Mouse (Mus musculus) liver, embryonic 14.5 days (tissue): ENCODE data around the gene Sipa1l3. TPM values are rescaled to one million over a fixed set of nuclear protein-coding genes. Genes with fewer than 3 reads are reported as not detected.

Source experiments
- ATAC-seq: fragments of 200-750 bp; cut with Nextera tagmentation; 2 replicates; pipeline ENCODE4 v1.8.0; 2017; ENCODE audit warnings: moderate number of reproducible peaks, mild to moderate bottlenecking, moderate library complexity; ENCODE audit not compliant: insufficient read depth
- DNase-seq, 3 experiments: peaks; one replicate each; pipeline ENCODE4 v3.0.0-alpha.2; 2012 to 2013; ENCODE audit warnings: low read depth in 3 of 3, low spot score in 3 of 3
- H3K27ac ChIP-seq: fragments of 300-500 bp; sonication (generic); 2 replicates; pipeline ENCODE4 v1.5.1; 2014; ENCODE audit warnings: moderate library complexity, mild to moderate bottlenecking, control low read depth, inconsistent platforms
- H3K27me3 ChIP-seq: fragments of 300-500 bp; sonication (generic); 2 replicates; pipeline ENCODE4 v1.6.1; 2014; ENCODE audit warnings: mild to moderate bottlenecking, low read length, moderate library complexity; ENCODE audit not compliant: control insufficient read depth, insufficient read depth
- H3K36me3 ChIP-seq: fragments of 300-500 bp; sonication (generic); replicated peaks from 2 replicates; pipeline ENCODE4 v1.6.1; 2014; ENCODE audit warnings: low read depth; ENCODE audit not compliant: control insufficient read depth, insufficient read depth
- H3K4me1 ChIP-seq, 2 experiments: fragments of 200-500 bp in 1 of 2; fragments of 300-500 bp in 1 of 2; sonication (generic) in 1 of 2; replicated peaks; 2 replicates each; pipeline ENCODE4 v1.6.1; 2012 to 2014; ENCODE audit warnings: antibody characterized with exemption in 1 of 2, inconsistent platforms in 1 of 2, low read length in 1 of 2; ENCODE audit not compliant: control insufficient read depth in 2 of 2, insufficient read depth in 2 of 2
- H3K4me2 ChIP-seq: fragments of 300-500 bp; sonication (generic); 2 replicates; pipeline ENCODE4 v1.6.1; 2014; ENCODE audit warnings: low read depth, mild to moderate bottlenecking, control low read depth, moderate library complexity
- H3K4me3 ChIP-seq, 2 experiments: fragments of 200-500 bp in 1 of 2; fragments of 300-500 bp in 1 of 2; sonication (generic) in 1 of 2; 2 replicates each; pipeline ENCODE4 v1.5.1; 2012 to 2014; ENCODE audit warnings: low read depth in 2 of 2, low read length in 2 of 2, mild to moderate bottlenecking in 2 of 2, control low read depth in 1 of 2, inconsistent platforms in 1 of 2, moderate library complexity in 1 of 2; ENCODE audit not compliant: insufficient read depth in 1 of 2
- H3K9ac ChIP-seq: fragments of 300-500 bp; sonication (generic); replicated peaks from 2 replicates; pipeline ENCODE4 v1.6.1; 2014; ENCODE audit warnings: mild to moderate bottlenecking, control low read depth, moderate library complexity
- H3K9me3 ChIP-seq: fragments of 300-500 bp; sonication (generic); 2 replicates; pipeline ENCODE4 v1.6.1; 2016; ENCODE audit warnings: low read length, mixed read lengths; ENCODE audit not compliant: control insufficient read depth
- CTCF ChIP-seq: IDR thresholded peaks from 2 replicates; pipeline ENCODE4 v1.5.1; 2016; ENCODE audit warnings: antibody characterized with exemption, low read depth, control low read depth
- EP300 ChIP-seq: IDR thresholded peaks from 2 replicates; pipeline ENCODE4 v1.6.1; 2016; ENCODE audit warnings: antibody characterized with exemption, low read depth
- WGBS: fragments of 180-500 bp; shearing (Covaris S2); extraction: QIAGEN DNeasy Blood & Tissue Kit; methylation state at CpG from one replicate; pipeline ENCODE4 v1.1.7; 2014; ENCODE audit not compliant: insufficient replicate concordance; 5-methylcytosine and 5-hydroxymethylcytosine counted together
- polyA plus RNA-seq, 2 experiments: library from polyadenylated mRNA; depleted of rRNA in 1 of 2; stranded (reverse) in 1 of 2; unstranded in 1 of 2; fragments of >200 nt; fragmentation: Nextera tagmentation in 1 of 2; extraction: Ambion mirVana in 1 of 2; gene quantifications; 2 replicates each; pipeline versions ENCODE4 v1.2.1 to v1.2.3; 2012 to 2014

Gene Sipa1l3
- polyA plus RNA-seq, 2 experiments, result 1.8 to 4.9 TPM

DNA sequence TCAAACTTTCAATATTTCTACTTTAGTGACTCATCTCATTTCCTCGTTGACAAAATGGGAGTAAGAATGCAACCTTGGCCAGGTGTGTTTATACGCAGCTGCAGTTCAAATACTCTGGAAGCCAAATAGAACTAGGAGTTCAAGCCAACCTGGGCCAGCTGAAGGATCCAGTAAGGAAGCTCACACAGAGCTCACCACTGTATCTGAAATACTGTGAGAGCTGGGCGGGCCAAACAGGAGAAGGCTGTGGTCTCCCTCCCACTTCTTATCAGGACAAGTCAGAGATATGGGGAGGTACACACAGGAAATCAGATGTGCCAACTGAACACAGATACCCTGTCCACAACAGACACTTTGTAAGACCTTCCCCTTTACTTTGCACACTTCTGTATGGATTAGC lies 125.6 kb downstream of the Sipa1l3 start:
- peak in 1 of 3 experiments; percentile 9 for DNase-seq
- ATAC-seq, result peak; percentile 55; the same call in 1 of the 2 replicates
- no peaks in the 10 kb centered on the region for H3K27me3 ChIP-seq
- TF ChIP-seq CTCF (no peak), EP300 (peak; percentile 32; the same call in 1 of the 2 replicates)
- no peak overlapping the region for H3K4me3 ChIP-seq
- H3K27ac ChIP-seq, result no peak overlapping the region
- 36% methylated on average over 3 of the region's 3 CpGs for WGBS
- H3K4me2 ChIP-seq, result no peak overlapping the region
- peaks cover 0 to 8% of the 10 kb centered on the region in 2 experiments; a peak in 2 of 4 replicates for H3K4me1 ChIP-seq
- no peaks in the 10 kb centered on the region for H3K9me3 ChIP-seq
- no peaks in the 10 kb centered on the region for H3K36me3 ChIP-seq
- H3K9ac ChIP-seq, result no peak overlapping the region

DNA sequence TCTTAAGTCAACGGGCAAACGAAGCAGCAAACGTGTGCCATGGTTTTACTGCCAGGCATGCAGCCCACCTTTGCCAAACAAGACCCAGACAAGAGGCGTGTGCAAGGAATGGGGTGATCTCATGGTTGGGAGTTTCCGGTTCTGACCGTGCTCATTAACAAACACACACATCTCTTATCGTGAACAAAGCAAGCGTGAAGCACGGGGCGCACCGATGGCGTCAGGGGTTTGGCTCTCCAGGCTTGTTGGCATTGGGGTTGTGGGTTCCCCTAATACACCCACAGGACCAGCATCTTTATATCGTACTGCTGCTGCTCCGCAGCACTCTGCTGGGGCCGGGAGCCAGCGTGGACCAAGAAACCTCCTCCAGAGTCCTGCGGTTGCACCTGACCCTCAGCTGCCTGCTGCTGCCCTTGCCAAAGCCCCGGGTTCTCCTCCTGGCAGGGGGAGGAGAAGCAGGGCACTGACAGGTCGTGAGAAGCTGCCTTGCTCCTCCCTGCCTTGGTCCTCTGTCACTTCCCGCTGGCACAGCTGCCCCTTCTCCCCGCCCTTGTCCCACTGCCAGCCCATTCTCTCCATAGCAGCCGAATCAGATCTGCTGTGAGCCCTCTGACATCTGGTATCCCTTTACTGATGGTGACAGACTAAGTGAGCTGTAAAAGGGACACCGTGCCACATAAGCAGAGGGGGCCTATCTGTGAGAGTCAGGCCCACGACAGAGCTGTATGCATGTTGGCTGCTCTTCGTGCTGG lies 126.5 kb downstream of the Sipa1l3 start:
- no peak for DNase-seq

DNA sequence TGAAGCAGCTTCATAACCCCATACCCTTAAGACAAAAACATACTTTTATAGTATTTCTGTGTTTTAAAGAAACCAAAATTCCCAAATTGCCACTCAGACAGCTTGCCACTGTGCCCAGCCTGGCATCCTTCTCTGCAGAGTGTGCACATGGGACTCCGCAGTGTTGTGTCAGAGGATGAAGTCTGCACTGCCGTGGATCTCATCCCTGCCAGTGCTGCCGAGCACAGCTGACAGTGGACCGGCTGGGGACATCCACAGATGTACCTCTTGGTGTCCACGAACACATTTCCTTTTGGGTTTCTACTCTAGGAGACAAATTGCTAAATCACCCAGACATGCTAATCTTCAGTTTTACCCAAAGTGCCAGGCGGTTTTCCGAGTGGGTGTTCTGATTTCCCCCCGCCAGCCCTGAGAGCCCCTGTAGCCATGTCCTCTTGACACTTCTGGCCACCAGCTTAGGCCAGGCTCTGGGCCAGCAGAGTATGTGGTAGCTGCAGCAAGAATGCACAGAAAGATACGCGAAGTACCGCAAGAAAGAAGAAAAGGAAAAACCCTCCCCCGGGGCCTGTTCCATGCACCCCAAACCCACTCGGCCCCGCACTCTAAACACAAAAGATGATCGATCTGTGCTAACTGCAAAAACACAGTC lies 127.2 kb downstream of the Sipa1l3 start:
- Histone ChIP-seq H3K36me3 (no peaks in the 10 kb centered on the region), H3K27ac (no peak overlapping the region), H3K9ac (no peak overlapping the region), H3K4me1 (peaks cover 0 to 8% of the 10 kb centered on the region in 2 experiments; a peak in 2 of 4 replicates), H3K9me3 (no peaks in the 10 kb centered on the region), H3K4me3 (no peak overlapping the region), H3K4me2 (no peak overlapping the region), H3K27me3 (no peaks in the 10 kb centered on the region)
- no peak for TF ChIP-seq CTCF
- no peak for TF ChIP-seq EP300
- DNase-seq (no peak), ATAC-seq (no peak)
- 81% methylated on average over 15 of the region's 15 CpGs for WGBS

More for the DNA sequence above, 126.5 kb downstream of the Sipa1l3 start:
- no peaks in the 10 kb centered on the region for H3K9me3 ChIP-seq
- no peak overlapping the region for H3K9ac ChIP-seq
- no peak overlapping the region for H3K4me2 ChIP-seq
- 62% methylated on average over 25 of the region's 25 CpGs for WGBS
- TF ChIP-seq CTCF (no peak), EP300 (no peak)
- no peaks in the 10 kb centered on the region for H3K27me3 ChIP-seq
- peaks cover 0 to 8% of the 10 kb centered on the region in 2 experiments; a peak in 2 of 4 replicates for H3K4me1 ChIP-seq
- no peak overlapping the region for H3K4me3 ChIP-seq
- no peaks in the 10 kb centered on the region for H3K36me3 ChIP-seq
- ATAC-seq, result no peak
- no peak overlapping the region for H3K27ac ChIP-seq

DNA sequence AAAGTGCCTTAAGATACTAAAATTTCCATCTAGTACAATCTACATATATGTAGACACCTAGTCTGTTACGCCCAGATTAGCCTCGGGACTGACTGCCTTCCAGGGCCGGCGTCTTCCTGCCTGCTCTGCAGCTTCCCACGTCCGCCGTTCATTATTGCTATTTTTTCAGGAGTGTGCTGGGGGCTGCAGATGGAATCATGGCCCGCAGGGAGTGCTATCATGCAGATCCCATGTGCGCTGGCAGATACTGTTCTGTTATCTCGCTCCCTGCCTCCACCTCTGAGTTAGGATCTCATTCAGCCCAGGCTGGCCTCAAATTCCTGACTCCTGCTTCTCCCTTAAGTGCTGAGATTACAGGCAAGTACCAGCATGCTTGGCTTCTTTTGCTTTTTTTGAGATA lies 128.2 kb downstream of the Sipa1l3 start:
- no peak for ATAC-seq

DNA sequence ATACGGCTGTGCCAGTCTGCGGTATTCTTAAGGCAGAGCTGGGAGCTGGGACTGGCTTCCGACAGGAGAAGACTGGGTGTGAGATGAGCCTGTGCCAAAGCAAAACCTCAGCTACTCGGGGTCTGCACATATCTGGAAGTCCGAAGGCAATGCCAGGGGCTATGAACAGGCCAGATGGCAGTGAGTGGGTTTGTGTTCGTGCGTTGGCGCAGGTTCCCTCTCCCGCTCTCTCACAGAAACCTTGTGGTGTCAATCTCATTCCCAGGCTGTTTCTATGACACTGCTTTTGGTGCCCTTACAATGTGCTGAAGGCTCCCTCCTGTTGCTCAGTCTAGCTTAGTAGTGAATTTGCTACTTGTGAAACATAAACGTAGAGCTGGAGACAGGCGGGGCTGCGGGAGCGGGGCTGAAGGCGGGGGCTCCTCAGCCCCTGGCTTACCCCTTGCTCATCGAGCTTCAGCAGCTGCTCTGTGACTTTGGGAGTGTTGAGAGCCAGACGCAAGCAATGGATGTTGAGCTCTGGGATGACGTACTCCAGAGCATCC lies 130.8 kb downstream of the Sipa1l3 start:
- 79% methylated on average over 17 of the region's 17 CpGs for WGBS
- TF ChIP-seq CTCF (no peak), EP300 (no peak)
- ATAC-seq (no peak), DNase-seq (no peak)
- no peaks in the 10 kb centered on the region for H3K9me3 ChIP-seq
- H3K4me3 ChIP-seq, result no peak overlapping the region
- no peaks in the 10 kb centered on the region for H3K36me3 ChIP-seq
- H3K27me3 ChIP-seq, result no peaks in the 10 kb centered on the region
- H3K27ac ChIP-seq, result no peak overlapping the region
- H3K4me2 ChIP-seq, result no peak overlapping the region
- no peak overlapping the region for H3K9ac ChIP-seq
- peaks cover 0 to 2% of the 10 kb centered on the region in 2 experiments; a peak in 2 of 4 replicates for H3K4me1 ChIP-seq

More for the DNA sequence above, 128.2 kb downstream of the Sipa1l3 start:
- Histone ChIP-seq H3K27ac (no peak overlapping the region), H3K4me2 (no peak overlapping the region), H3K9ac (no peak overlapping the region), H3K9me3 (no peaks in the 10 kb centered on the region), H3K4me3 (no peak overlapping the region), H3K4me1 (peaks cover 0 to 8% of the 10 kb centered on the region in 2 experiments; a peak in 2 of 4 replicates), H3K36me3 (no peaks in the 10 kb centered on the region), H3K27me3 (no peaks in the 10 kb centered on the region)
- 41% methylated on average over 10 of the region's 10 CpGs for WGBS
- no peak for DNase-seq
- TF ChIP-seq EP300, result no peak
- no peak for TF ChIP-seq CTCF
